Mouse (Mus musculus): ENCODE results near the gene Ldlr. TPM values are rescaled to one million over a fixed set of nuclear protein-coding genes. Genes with fewer than 3 reads are reported as not detected.

The Ldlr gene
- polyA plus RNA-seq, 1 experiment from 2014 or later = 7.3 TPM

- H3K27ac ChIP-seq (ENCODE audit: low read depth, low read length) = no peak overlapping the region
- H3K27me3 ChIP-seq (ENCODE audit: control insufficient read depth, insufficient read depth, low read length) = no peaks in the 10 kb centered on the region
- no peaks in the 10 kb centered on the region for H3K4me1 ChIP-seq (ENCODE audit: control insufficient read depth, insufficient read depth, low read length)
- H3K4me2 ChIP-seq (ENCODE audit: low read depth, low read length) = no peak overlapping the region
- H3K9ac ChIP-seq (replicated peaks; ENCODE audit: low read depth, low read length) = no peak overlapping the region
- WGBS = 69% methylated on average over 4 of the region's 4 CpGs
- no peak overlapping the region for H3K4me3 ChIP-seq (ENCODE audit: low read depth, low read length)
- H3K36me3 ChIP-seq (ENCODE audit: control insufficient read depth, insufficient read depth, low read length) = no peaks in the 10 kb centered on the region
- no peak for ATAC-seq (ENCODE audit: low read depth)
- no peaks in the 10 kb centered on the region for H3K9me3 ChIP-seq (ENCODE audit: control insufficient read depth, low read length)
Observed at GRCm38 (mm10) chr9:21715298-21715697, 8.0 kb upstream of the Ldlr start.

GRCm38 (mm10) chr9:21717015-21717414 lies 6.3 kb upstream of the Ldlr start:
- no peak overlapping the region for H3K4me2 ChIP-seq (ENCODE audit: low read depth, low read length)
- no peak overlapping the region for H3K4me3 ChIP-seq (ENCODE audit: low read depth, low read length)
- no peak overlapping the region for H3K9ac ChIP-seq (replicated peaks; ENCODE audit: low read depth, low read length)
- no peaks in the 10 kb centered on the region for H3K27me3 ChIP-seq (ENCODE audit: control insufficient read depth, insufficient read depth, low read length)
- no peak for ATAC-seq (ENCODE audit: low read depth)
- no peak overlapping the region for H3K27ac ChIP-seq (ENCODE audit: low read depth, low read length)
- H3K4me1 ChIP-seq (ENCODE audit: control insufficient read depth, insufficient read depth, low read length) = no peaks in the 10 kb centered on the region
- no peaks in the 10 kb centered on the region for H3K36me3 ChIP-seq (ENCODE audit: control insufficient read depth, insufficient read depth, low read length)
- WGBS = 94% methylated on average over 2 of the region's 2 CpGs
- no peaks in the 10 kb centered on the region for H3K9me3 ChIP-seq (ENCODE audit: control insufficient read depth, low read length)

GRCm38 (mm10) chr9:21721036-21721435 lies 2.2 kb upstream of the Ldlr start:
- Histone ChIP-seq H3K4me2 (ENCODE audit: low read depth, low read length) (no peak overlapping the region), H3K4me1 (ENCODE audit: control insufficient read depth, insufficient read depth, low read length) (peaks cover 16% of the 10 kb centered on the region), H3K27ac (ENCODE audit: low read depth, low read length) (no peak overlapping the region), H3K9me3 (ENCODE audit: control insufficient read depth, low read length) (no peaks in the 10 kb centered on the region), H3K4me3 (ENCODE audit: low read depth, low read length) (no peak overlapping the region), H3K36me3 (ENCODE audit: control insufficient read depth, insufficient read depth, low read length) (no peaks in the 10 kb centered on the region), H3K27me3 (ENCODE audit: control insufficient read depth, insufficient read depth, low read length) (no peaks in the 10 kb centered on the region), H3K9ac (replicated peaks; ENCODE audit: low read depth, low read length) (no peak overlapping the region)
- ATAC-seq (ENCODE audit: low read depth) = no peak
- 66% methylated on average over 2 of the region's 2 CpGs for WGBS

- peaks cover 16% of the 10 kb centered on the region for H3K4me1 ChIP-seq (ENCODE audit: control insufficient read depth, insufficient read depth, low read length)
- 0% methylated on average over 18 of the region's 18 CpGs for WGBS
Observed at GRCm38 (mm10) chr9:21724147-21724536, 859 bp downstream of the Ldlr start.

GRCm38 (mm10) chr9:21725224-21726121 lies 2.2 kb downstream of the Ldlr start:
- no peak overlapping the region for H3K27ac ChIP-seq (ENCODE audit: low read depth, low read length)

More at GRCm38 (mm10) chr9:21724147-21724536, 859 bp downstream of the Ldlr start:
- H3K4me3 ChIP-seq (ENCODE audit: low read depth, low read length) = peak overlapping the region; percentile 67
- peak; percentile 98 for ATAC-seq (ENCODE audit: low read depth)
- peak overlapping the region; percentile 74 for H3K9ac ChIP-seq (replicated peaks; ENCODE audit: low read depth, low read length)
- H3K27me3 ChIP-seq (ENCODE audit: control insufficient read depth, insufficient read depth, low read length) = no peaks in the 10 kb centered on the region
- no peaks in the 10 kb centered on the region for H3K9me3 ChIP-seq (ENCODE audit: control insufficient read depth, low read length)
- peak overlapping the region; percentile 92 for H3K27ac ChIP-seq (ENCODE audit: low read depth, low read length)
- peak overlapping the region; percentile 86 for H3K4me2 ChIP-seq (ENCODE audit: low read depth, low read length)
- no peaks in the 10 kb centered on the region for H3K36me3 ChIP-seq (ENCODE audit: control insufficient read depth, insufficient read depth, low read length)

GRCm38 (mm10) chr9:21726218-21726975 lies 3.1 kb downstream of the Ldlr start:
- H3K27me3 ChIP-seq (ENCODE audit: control insufficient read depth, insufficient read depth, low read length) = no peaks in the 10 kb centered on the region
- no peak overlapping the region for H3K4me3 ChIP-seq (ENCODE audit: low read depth, low read length)
- H3K9ac ChIP-seq (replicated peaks; ENCODE audit: low read depth, low read length) = no peak overlapping the region
- H3K36me3 ChIP-seq (ENCODE audit: control insufficient read depth, insufficient read depth, low read length) = no peaks in the 10 kb centered on the region
- ATAC-seq (ENCODE audit: low read depth) = no peak
- H3K27ac ChIP-seq (ENCODE audit: low read depth, low read length) = no peak overlapping the region
- peaks cover 16% of the 10 kb centered on the region for H3K4me1 ChIP-seq (ENCODE audit: control insufficient read depth, insufficient read depth, low read length)
- peak overlapping the region; percentile 16; the same call in 1 of the 2 replicates for H3K4me2 ChIP-seq (ENCODE audit: low read depth, low read length)
- WGBS = 74% methylated on average over 14 of the region's 14 CpGs
- H3K9me3 ChIP-seq (ENCODE audit: control insufficient read depth, low read length) = no peaks in the 10 kb centered on the region

More at GRCm38 (mm10) chr9:21725224-21726121, 2.2 kb downstream of the Ldlr start:
- 93% methylated on average over 23 of the region's 23 CpGs for WGBS
- no peaks in the 10 kb centered on the region for H3K27me3 ChIP-seq (ENCODE audit: control insufficient read depth, insufficient read depth, low read length)
- ATAC-seq (ENCODE audit: low read depth) = no peak
- H3K9me3 ChIP-seq (ENCODE audit: control insufficient read depth, low read length) = no peaks in the 10 kb centered on the region
- H3K36me3 ChIP-seq (ENCODE audit: control insufficient read depth, insufficient read depth, low read length) = no peaks in the 10 kb centered on the region
- no peak overlapping the region for H3K9ac ChIP-seq (replicated peaks; ENCODE audit: low read depth, low read length)
- H3K4me1 ChIP-seq (ENCODE audit: control insufficient read depth, insufficient read depth, low read length) = peaks cover 16% of the 10 kb centered on the region
- H3K4me2 ChIP-seq (ENCODE audit: low read depth, low read length) = peak overlapping the region; percentile 86
- H3K4me3 ChIP-seq (ENCODE audit: low read depth, low read length) = peak overlapping the region; percentile 67; the same call in 1 of the 2 replicates

- no peak overlapping the region for H3K4me2 ChIP-seq (ENCODE audit: low read depth, low read length)
- ATAC-seq (ENCODE audit: low read depth) = no peak
- peaks cover 9% of the 10 kb centered on the region for H3K36me3 ChIP-seq (ENCODE audit: control insufficient read depth, insufficient read depth, low read length)
- 95% methylated on average over 10 of the region's 10 CpGs for WGBS
- H3K27me3 ChIP-seq (ENCODE audit: control insufficient read depth, insufficient read depth, low read length) = no peaks in the 10 kb centered on the region
- H3K9me3 ChIP-seq (ENCODE audit: control insufficient read depth, low read length) = no peaks in the 10 kb centered on the region
- H3K4me3 ChIP-seq (ENCODE audit: low read depth, low read length) = no peak overlapping the region
- no peak overlapping the region for H3K9ac ChIP-seq (replicated peaks; ENCODE audit: low read depth, low read length)
- H3K27ac ChIP-seq (ENCODE audit: low read depth, low read length) = no peak overlapping the region
- H3K4me1 ChIP-seq (ENCODE audit: control insufficient read depth, insufficient read depth, low read length) = peaks cover 9% of the 10 kb centered on the region
Observed at GRCm38 (mm10) chr9:21728261-21728832, 5.1 kb downstream of the Ldlr start.

- Histone ChIP-seq H3K9ac (replicated peaks; ENCODE audit: low read depth, low read length) (no peak overlapping the region), H3K4me1 (ENCODE audit: control insufficient read depth, insufficient read depth, low read length) (peaks cover 9% of the 10 kb centered on the region), H3K36me3 (ENCODE audit: control insufficient read depth, insufficient read depth, low read length) (peaks cover 18% of the 10 kb centered on the region), H3K27ac (ENCODE audit: low read depth, low read length) (no peak overlapping the region), H3K4me2 (ENCODE audit: low read depth, low read length) (no peak overlapping the region), H3K9me3 (ENCODE audit: control insufficient read depth, low read length) (no peaks in the 10 kb centered on the region), H3K4me3 (ENCODE audit: low read depth, low read length) (no peak overlapping the region), H3K27me3 (ENCODE audit: control insufficient read depth, insufficient read depth, low read length) (no peaks in the 10 kb centered on the region)
- 88% methylated on average over 7 of the region's 7 CpGs for WGBS
- no peak for ATAC-seq (ENCODE audit: low read depth)
Observed at GRCm38 (mm10) chr9:21729264-21729663, 6.0 kb downstream of the Ldlr start.

All from neural tube, embryonic 14.5 days (tissue).